Mouse (Mus musculus) lung, postnatal 0 days (tissue): ENCODE measurements at regions not wholly inside any gene's neighbourhood (a gene's known extent, or its start where the extent isn't known, plus 50 kb on each side); places are given as distances from the start of the nearest gene placed in this dataset.
"Not testable (repeated sequence)": the region's sequence is repeated elsewhere in the genome, so short reads cannot be mapped to it uniquely, and the experiment has no call there.

ENCODE experiments used
- ATAC-seq: fragments of 200-750 bp; cut with Nextera tagmentation; 2 replicates; pipeline ENCODE4 v1.8.0; 2017; ENCODE audit warnings: moderate library complexity
- DNase-seq: peaks from one replicate; pipeline ENCODE4 v3.0.0-alpha.2; 2016; ENCODE audit warnings: low spot score
- H3K27ac ChIP-seq: fragments of 300-500 bp; sonication (generic); 2 replicates; pipeline ENCODE4 v1.5.1; 2014; ENCODE audit warnings: antibody characterized with exemption, mild to moderate bottlenecking, low read length, mixed read lengths
- H3K27me3 ChIP-seq: fragments of 300-500 bp; sonication (generic); replicated peaks from 2 replicates; pipeline ENCODE4 v1.6.1; 2014; ENCODE audit warnings: low read length, mixed read lengths; ENCODE audit not compliant: insufficient read depth
- H3K36me3 ChIP-seq: fragments of 300-500 bp; sonication (generic); 2 replicates; pipeline ENCODE4 v1.6.1; 2014; ENCODE audit warnings: low read length, mixed read lengths; ENCODE audit not compliant: insufficient read depth
- H3K4me1 ChIP-seq: fragments of 300-500 bp; sonication (generic); 2 replicates; pipeline ENCODE4 v1.6.1; 2014; ENCODE audit warnings: antibody characterized with exemption, low read depth, low read length, mixed read lengths; ENCODE audit not compliant: insufficient read depth
- H3K4me2 ChIP-seq: fragments of 300-500 bp; sonication (generic); replicated peaks from 2 replicates; pipeline ENCODE4 v1.6.1; 2014; ENCODE audit warnings: low read depth, mild to moderate bottlenecking, low read length, moderate library complexity, mixed read lengths
- H3K4me3 ChIP-seq: fragments of 300-500 bp; sonication (generic); 2 replicates; pipeline ENCODE4 v1.5.1; 2014; ENCODE audit warnings: low read depth, low read length
- H3K9ac ChIP-seq: fragments of 300-500 bp; sonication (generic); replicated peaks from 2 replicates; pipeline ENCODE4 v1.6.1; 2014; ENCODE audit warnings: low read depth, mild to moderate bottlenecking
- H3K9me3 ChIP-seq: fragments of 300-500 bp; sonication (generic); 2 replicates; pipeline ENCODE4 v1.6.1; 2016; ENCODE audit warnings: low read length, mixed read lengths
- CTCF ChIP-seq: IDR thresholded peaks from 2 replicates; pipeline ENCODE4 v1.5.1; 2016; ENCODE audit warnings: antibody characterized with exemption, mild to moderate bottlenecking
- EP300 ChIP-seq: IDR thresholded peaks from 2 replicates; pipeline ENCODE4 v1.6.1; 2016; ENCODE audit warnings: antibody characterized with exemption, mild to moderate bottlenecking, control low read depth
- WGBS: fragments of 180-500 bp; shearing (Covaris S2); extraction: QIAGEN DNeasy Blood & Tissue Kit; methylation state at CpG from one replicate; pipeline ENCODE4 v1.1.7; 2014; 5-methylcytosine and 5-hydroxymethylcytosine counted together

DNA sequence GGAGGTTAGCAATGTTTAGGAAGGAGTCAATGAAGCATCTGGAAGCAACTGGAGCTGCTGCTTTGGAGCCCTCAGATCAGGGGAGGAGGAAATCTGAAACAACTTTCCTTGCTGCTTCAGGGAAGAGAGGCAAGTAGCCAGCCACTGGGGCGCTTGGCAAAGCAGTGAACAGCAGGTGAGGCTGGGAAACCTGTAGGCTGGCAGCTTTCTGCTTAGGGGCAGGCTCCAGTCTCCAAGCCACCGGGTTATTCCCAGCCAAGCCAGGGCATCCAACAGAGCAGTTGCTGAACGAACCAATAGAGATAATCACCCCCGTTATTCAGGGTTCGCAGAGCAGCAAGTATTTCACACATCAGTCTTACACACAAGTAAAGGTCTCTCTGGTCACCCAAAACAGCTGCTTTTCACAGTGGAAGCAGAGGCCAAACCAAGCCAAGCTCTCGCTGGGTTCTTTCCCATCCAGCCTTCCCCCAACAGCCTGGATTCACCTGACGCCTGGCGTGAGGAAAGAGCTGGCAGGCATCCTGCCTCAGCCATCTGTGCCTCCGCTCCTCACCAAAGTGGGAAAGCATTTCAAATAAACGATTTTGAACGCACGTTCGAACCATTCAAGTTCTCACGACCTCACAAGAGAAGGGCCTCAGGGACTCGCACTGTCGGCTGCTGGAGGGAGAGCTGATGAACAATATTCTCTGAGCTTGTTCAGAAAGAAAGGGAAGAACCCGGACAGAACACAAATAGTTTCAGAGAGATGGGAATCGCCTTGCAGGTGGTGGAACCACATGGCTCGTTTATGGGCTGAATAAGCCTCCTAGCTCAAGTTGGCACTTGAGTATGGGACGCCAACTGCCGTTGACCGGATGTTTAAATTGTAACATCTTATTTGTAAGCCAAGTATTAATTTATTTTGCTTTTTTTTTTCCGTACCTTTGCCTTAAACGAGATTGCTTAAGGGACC, 454.8 kb upstream of the Jmjd1c start:
- no peak for TF ChIP-seq CTCF
- TF ChIP-seq EP300 = no peak
- ATAC-seq (no peak), DNase-seq (no peak)
- H3K9ac ChIP-seq = no peak overlapping the region
- no peaks in the 10 kb centered on the region for H3K4me1 ChIP-seq
- 67% methylated on average over 24 of the region's 24 CpGs for WGBS
- H3K27me3 ChIP-seq = no peaks in the 10 kb centered on the region
- no peaks in the 10 kb centered on the region for H3K9me3 ChIP-seq
- no peak overlapping the region for H3K4me2 ChIP-seq
- H3K36me3 ChIP-seq = no peaks in the 10 kb centered on the region
- H3K4me3 ChIP-seq = no peak overlapping the region
- H3K27ac ChIP-seq = no peak overlapping the region

DNA sequence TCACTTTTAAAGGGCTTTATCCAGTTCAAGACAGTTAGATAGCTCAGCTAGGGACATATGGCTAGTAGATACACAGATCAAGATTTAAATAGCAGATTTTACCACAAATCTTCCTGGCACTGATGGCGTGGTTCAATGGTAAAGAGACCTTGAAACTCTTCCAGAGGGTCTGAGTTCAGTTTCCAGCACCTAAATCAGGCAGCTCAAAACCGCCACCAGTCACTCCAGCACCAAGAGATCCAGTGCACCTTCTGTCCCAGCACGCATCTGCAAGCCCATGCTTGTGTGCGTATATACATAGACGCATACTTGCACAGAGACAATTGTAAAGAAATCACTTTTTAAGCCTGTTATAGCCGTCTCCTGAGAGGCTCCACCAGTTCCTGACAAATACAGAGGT, 454.0 kb upstream of the Jmjd1c start:
- TF ChIP-seq CTCF = no peak
- no peak for TF ChIP-seq EP300
- no peaks in the 10 kb centered on the region for H3K4me1 ChIP-seq
- no peak for DNase-seq
- no peaks in the 10 kb centered on the region for H3K36me3 ChIP-seq
- H3K27ac ChIP-seq = no peak overlapping the region
- H3K27me3 ChIP-seq = no peaks in the 10 kb centered on the region
- no peak overlapping the region for H3K9ac ChIP-seq
- 85% methylated on average over 6 of the region's 6 CpGs for WGBS
- no peak for ATAC-seq
- H3K4me2 ChIP-seq = no peak overlapping the region
- H3K4me3 ChIP-seq = no peak overlapping the region
- no peaks in the 10 kb centered on the region for H3K9me3 ChIP-seq

DNA sequence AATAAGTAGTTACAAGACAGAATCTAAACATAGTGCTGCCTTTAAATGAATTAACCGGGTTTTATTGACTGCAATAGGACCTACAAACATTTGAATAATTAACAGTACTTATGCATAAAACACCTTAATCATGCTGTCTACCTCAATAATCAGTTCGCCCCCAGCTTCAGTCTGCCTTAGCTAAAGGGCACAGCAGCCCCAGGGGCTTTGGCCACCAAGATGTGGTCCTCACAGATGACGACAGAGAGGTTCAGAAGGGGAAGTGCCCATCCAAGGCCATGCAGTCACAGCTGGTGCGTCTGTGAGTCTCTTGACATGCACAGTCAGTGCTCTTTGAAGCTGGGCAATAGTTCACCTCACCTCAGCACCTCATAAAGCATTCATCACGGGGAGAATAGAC, 452.8 kb upstream of the Jmjd1c start:
- 72% methylated on average over 5 of the region's 5 CpGs for WGBS

DNA sequence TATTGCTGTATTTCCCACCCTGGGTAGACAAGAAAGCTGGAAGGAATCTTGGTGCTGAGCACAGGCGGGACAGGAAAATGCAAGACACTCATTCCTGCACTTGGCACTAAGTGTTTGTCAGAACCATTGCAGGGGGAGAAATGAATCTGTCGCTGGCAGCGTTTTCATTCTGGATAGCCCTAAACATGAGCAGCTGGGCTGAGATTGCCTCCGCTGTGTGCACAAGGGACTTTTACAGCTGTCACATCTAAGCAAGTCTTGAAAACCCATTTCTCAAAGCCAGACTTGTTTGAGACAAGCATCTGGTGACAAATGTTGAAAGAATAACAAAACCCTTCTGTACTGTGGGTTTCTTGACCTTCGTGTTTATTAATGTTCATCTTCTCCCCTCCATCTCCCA, 438.4 kb upstream of the Jmjd1c start:
- WGBS = 68% methylated on average over 5 of the region's 5 CpGs
- TF ChIP-seq EP300 (no peak), CTCF (no peak)
- DNase-seq = no peak

More for the DNA sequence above, 452.8 kb upstream of the Jmjd1c start:
- Histone ChIP-seq H3K9me3 (no peaks in the 10 kb centered on the region), H3K27me3 (no peaks in the 10 kb centered on the region), H3K4me3 (no peak overlapping the region), H3K36me3 (no peaks in the 10 kb centered on the region), H3K27ac (no peak overlapping the region), H3K4me1 (no peaks in the 10 kb centered on the region), H3K4me2 (no peak overlapping the region), H3K9ac (no peak overlapping the region)
- DNase-seq = no peak
- ATAC-seq = no peak
- TF ChIP-seq CTCF (no peak), EP300 (no peak)

DNA sequence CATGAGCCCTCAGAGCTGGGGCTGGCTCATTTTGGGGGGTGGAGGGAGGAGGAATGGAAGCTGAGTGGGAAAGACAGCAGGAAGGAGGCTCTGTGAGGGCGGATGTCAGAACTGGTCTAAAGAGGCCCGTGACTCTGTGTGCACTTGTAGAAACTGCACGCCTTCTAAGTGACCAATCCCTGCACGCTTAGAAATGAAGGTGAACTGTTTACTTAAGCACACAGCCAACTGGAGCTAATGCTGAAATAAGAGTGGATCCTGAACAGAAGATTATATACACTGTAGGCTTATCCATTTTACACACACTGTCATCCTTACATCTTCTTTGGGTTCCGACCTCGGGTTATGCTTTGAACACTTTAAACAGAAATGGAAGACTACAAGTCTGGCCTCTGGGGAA, 412.8 kb upstream of the Jmjd1c start:
- WGBS = 53% methylated on average over 6 of the region's 6 CpGs
- H3K4me1 ChIP-seq = no peaks in the 10 kb centered on the region
- TF ChIP-seq EP300 = no peak
- no peak for TF ChIP-seq CTCF
- ATAC-seq = no peak; the same call in 1 of the 2 replicates
- no peaks in the 10 kb centered on the region for H3K27me3 ChIP-seq
- DNase-seq = peak; percentile 10
- no peak overlapping the region for H3K9ac ChIP-seq
- no peak overlapping the region for H3K4me2 ChIP-seq
- H3K4me3 ChIP-seq = no peak overlapping the region
- no peaks in the 10 kb centered on the region for H3K36me3 ChIP-seq
- H3K9me3 ChIP-seq = no peaks in the 10 kb centered on the region
- no peak overlapping the region for H3K27ac ChIP-seq

More for the DNA sequence above, 438.4 kb upstream of the Jmjd1c start:
- Histone ChIP-seq H3K27ac (no peak overlapping the region), H3K27me3 (no peaks in the 10 kb centered on the region), H3K36me3 (no peaks in the 10 kb centered on the region), H3K9ac (no peak overlapping the region), H3K9me3 (no peaks in the 10 kb centered on the region), H3K4me2 (no peak overlapping the region), H3K4me3 (no peak overlapping the region), H3K4me1 (no peaks in the 10 kb centered on the region)
- ATAC-seq = no peak

DNA sequence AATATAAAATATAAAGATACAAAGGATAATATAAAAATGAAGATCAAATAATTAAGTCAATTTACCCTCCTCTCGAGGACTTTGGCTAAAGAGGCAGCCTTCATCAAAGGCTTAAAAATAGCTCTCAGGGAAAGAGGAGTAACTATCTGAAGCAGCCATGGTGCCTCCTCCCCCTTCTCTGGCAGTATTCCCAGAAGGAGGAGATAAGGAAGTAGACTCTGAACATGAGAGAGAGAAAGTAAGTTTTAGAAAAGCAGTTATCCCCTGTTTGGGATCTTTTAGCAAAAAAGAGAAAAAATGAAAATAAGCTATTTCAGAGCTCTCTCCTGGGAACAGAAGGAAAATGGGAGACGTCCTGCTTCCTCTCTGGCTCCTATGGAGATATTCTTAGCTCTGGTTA, 406.7 kb upstream of the Jmjd1c start:
- not testable (repeated sequence) for H3K9me3 ChIP-seq, H3K4me1 ChIP-seq, H3K36me3 ChIP-seq, ATAC-seq, H3K4me2 ChIP-seq, DNase-seq, H3K27me3 ChIP-seq, H3K9ac ChIP-seq, H3K4me3 ChIP-seq, H3K27ac ChIP-seq
- 50% methylated on average over 2 of the region's 2 CpGs for WGBS
